Mouse (Mus musculus): ENCODE measurements at regions not wholly inside any gene's neighbourhood (a gene's known extent, or its start where the extent isn't known, plus 50 kb on each side); places are given as distances from the start of the nearest gene placed in this dataset.
A peak's percentile ranks its signal among the peaks of the same experiment; 100 is the strongest.

DNA sequence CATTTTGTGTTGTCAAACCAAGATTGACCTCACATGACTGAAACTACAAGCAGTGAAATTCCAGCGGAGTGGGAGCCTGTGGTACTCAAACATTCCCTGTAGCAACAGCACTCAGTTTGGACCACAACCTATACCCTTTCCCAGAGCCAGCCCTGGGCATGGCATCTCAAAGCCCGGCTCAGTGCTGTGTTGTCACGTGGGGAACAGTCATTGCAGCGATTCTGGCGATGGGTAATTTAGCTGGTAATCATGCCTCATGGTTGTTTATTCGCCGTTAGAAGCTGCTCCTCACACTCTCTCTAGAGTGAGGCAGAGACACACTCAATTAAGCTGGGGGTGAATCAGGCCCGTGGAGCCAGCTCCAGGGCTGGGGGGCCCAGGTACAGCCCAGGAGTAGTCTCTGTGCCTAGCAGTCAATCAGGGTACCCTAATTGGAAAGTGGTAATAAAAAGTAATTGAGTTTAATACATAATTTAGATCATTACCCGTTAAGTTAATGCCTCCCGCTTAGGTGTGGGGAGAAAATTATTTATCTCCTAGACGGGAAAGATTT, 85.5 kb upstream of the A530016L24Rik start:
- no peak overlapping the region for H3K27ac ChIP-seq (replicated peaks; ENCODE audit: low read depth, low read length)
- H3K36me3 ChIP-seq (ENCODE audit: control insufficient read depth, insufficient read depth, low read length), result no peaks in the 10 kb centered on the region
- WGBS, result 69% methylated on average over 11 of the region's 11 CpGs
- no peak overlapping the region for H3K4me2 ChIP-seq (ENCODE audit: low read depth, low read length)
- ATAC-seq (ENCODE audit: low read depth) (no peak), DNase-seq (ENCODE audit: low spot score) (no peak)
- no peaks in the 10 kb centered on the region for H3K9me3 ChIP-seq (ENCODE audit: control insufficient read depth, low read length)
- no peaks in the 10 kb centered on the region for H3K27me3 ChIP-seq (replicated peaks; ENCODE audit: control insufficient read depth, insufficient read depth, low read length)
- H3K9ac ChIP-seq (ENCODE audit: low read depth, low read length), result no peak overlapping the region
- no peak overlapping the region for H3K4me3 ChIP-seq (ENCODE audit: low read depth, low read length)
- H3K4me1 ChIP-seq (ENCODE audit: control insufficient read depth, insufficient read depth, low read length), result no peaks in the 10 kb centered on the region; the same call in 1 of the 2 replicates

DNA sequence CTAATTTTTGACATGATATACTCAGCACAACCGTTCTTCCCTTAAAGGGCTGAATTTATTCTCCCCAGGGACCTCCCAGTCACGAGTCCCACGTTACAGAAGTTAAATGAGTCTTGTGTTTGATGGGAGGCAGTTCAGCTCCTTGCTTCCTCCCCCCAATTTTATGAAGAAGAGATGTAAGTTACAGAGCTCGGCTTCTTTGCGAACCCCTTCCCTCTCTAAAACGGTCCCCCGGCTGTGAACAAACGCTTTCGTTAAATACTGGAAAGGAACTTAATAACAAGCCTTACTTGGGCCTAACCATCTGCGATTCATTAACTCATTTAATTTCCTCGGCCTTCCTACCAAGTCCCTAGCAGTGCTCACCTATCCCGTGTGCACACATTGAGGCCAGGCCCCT, 84.9 kb upstream of the A530016L24Rik start:
- Histone ChIP-seq H3K27ac (replicated peaks; ENCODE audit: low read depth, low read length) (no peak overlapping the region), H3K27me3 (replicated peaks; ENCODE audit: control insufficient read depth, insufficient read depth, low read length) (no peaks in the 10 kb centered on the region), H3K36me3 (ENCODE audit: control insufficient read depth, insufficient read depth, low read length) (no peaks in the 10 kb centered on the region), H3K9ac (ENCODE audit: low read depth, low read length) (no peak overlapping the region), H3K4me1 (ENCODE audit: control insufficient read depth, insufficient read depth, low read length) (no peaks in the 10 kb centered on the region; the same call in 1 of the 2 replicates), H3K4me2 (ENCODE audit: low read depth, low read length) (no peak overlapping the region), H3K4me3 (ENCODE audit: low read depth, low read length) (no peak overlapping the region), H3K9me3 (ENCODE audit: control insufficient read depth, low read length) (no peaks in the 10 kb centered on the region)
- ATAC-seq (ENCODE audit: low read depth) (no peak), DNase-seq (ENCODE audit: low spot score) (no peak)
- WGBS, result 38% methylated on average over 12 of the region's 12 CpGs

DNA sequence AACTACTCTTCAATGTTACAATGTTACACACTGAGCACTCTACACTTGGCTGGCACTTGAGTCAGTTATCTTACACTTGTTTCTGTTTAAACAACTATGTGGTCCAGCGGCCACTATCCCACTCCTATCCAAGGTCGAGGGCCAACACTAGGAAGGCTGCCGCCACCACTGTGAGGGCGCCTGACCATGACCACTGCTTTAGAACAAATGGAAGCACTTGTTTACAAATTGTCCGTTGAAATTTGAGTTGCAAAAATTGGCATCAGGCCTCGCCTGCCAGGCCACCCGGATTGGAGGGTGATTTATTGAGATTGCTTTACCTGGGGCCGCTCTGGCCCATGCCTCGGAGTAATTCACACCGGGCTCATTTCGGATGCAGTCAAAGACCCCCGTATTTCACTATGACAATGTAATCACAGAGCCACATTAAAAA, 83.5 kb upstream of the A530016L24Rik start:
- Histone ChIP-seq H3K9ac (ENCODE audit: low read depth, low read length) (no peak overlapping the region), H3K4me3 (ENCODE audit: low read depth, low read length) (no peak overlapping the region), H3K27me3 (replicated peaks; ENCODE audit: control insufficient read depth, insufficient read depth, low read length) (no peaks in the 10 kb centered on the region), H3K36me3 (ENCODE audit: control insufficient read depth, insufficient read depth, low read length) (no peaks in the 10 kb centered on the region), H3K9me3 (ENCODE audit: control insufficient read depth, low read length) (no peaks in the 10 kb centered on the region), H3K4me2 (ENCODE audit: low read depth, low read length) (no peak overlapping the region), H3K27ac (replicated peaks; ENCODE audit: low read depth, low read length) (no peak overlapping the region), H3K4me1 (ENCODE audit: control insufficient read depth, insufficient read depth, low read length) (no peaks in the 10 kb centered on the region; the same call in 1 of the 2 replicates)
- no peak for DNase-seq (ENCODE audit: low spot score)
- 73% methylated on average over 12 of the region's 12 CpGs for WGBS
- no peak for ATAC-seq (ENCODE audit: low read depth)

DNA sequence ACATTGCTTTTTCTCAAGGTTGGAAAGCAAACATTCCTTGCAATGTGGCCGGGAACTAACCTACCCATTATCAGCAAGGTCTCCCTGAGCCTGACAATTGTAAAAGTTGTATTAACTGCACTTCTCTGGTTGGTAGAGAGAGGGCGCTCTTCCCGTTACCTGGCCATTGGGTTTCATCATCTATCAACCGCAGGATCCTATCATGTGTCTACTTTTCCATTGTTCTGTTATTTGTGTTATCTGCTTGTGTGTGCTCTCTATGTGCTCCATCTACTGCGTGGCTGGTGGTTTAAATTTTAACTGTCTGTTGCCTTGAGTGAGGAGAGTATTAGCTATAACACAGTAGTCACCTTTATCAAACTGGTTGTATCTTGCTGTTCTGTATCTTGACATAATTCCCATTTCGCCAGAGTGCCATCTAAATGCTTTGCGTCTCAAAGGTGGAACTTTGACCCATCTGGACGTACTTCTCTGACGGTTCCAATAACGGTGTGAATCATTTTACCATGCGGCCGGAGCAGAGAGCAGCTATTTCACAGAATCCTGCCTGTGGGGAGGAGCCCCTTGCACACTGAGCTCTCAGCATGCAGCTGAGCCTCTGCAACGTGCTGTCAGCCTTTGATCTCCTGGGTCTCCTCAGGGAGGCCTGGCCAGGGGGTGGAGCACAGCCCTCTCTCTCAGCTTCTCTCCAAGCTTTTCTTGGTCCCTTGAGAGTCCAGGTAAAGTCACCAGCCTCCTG, 77.5 kb upstream of the A530016L24Rik start:
- ATAC-seq (ENCODE audit: low read depth), result peak; percentile 75; the same call in 1 of the 2 replicates
- 0 out of 2 replicates have a peak overlapping the region, but pooled peaks have one; percentile 10 for H3K4me2 ChIP-seq (ENCODE audit: low read depth, low read length)
- WGBS, result 11% methylated on average over 13 of the region's 13 CpGs

DNA sequence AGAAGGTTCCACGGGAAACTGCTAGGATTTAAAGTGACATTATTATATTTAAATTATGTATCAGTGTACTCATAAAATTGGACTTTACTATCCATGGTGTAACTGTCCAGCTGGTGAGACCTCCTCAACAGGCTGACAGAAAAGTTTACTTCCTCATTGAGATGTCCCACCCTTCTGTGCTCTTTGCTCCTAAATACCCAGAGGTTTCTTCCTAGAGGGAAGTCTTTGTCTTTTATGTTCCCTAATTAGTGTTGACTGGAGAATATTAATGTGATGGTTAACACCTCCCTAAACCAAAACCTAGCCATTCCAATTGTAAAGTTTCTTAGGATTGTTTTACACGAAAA, 76.9 kb upstream of the A530016L24Rik start:
- H3K4me2 ChIP-seq (ENCODE audit: low read depth, low read length), result no peak overlapping the region
- H3K4me1 ChIP-seq (ENCODE audit: control insufficient read depth, insufficient read depth, low read length), result peaks cover 3% of the 10 kb centered on the region; the same call in 1 of the 2 replicates
- WGBS, result 28% methylated on average over 2 of the region's 2 CpGs
- no peaks in the 10 kb centered on the region for H3K36me3 ChIP-seq (ENCODE audit: control insufficient read depth, insufficient read depth, low read length)
- H3K9me3 ChIP-seq (ENCODE audit: control insufficient read depth, low read length), result no peaks in the 10 kb centered on the region
- no peak overlapping the region for H3K4me3 ChIP-seq (ENCODE audit: low read depth, low read length)
- no peak overlapping the region for H3K27ac ChIP-seq (replicated peaks; ENCODE audit: low read depth, low read length)
- H3K9ac ChIP-seq (ENCODE audit: low read depth, low read length), result no peak overlapping the region
- DNase-seq (ENCODE audit: low spot score) (no peak), ATAC-seq (ENCODE audit: low read depth) (no peak)
- no peaks in the 10 kb centered on the region for H3K27me3 ChIP-seq (replicated peaks; ENCODE audit: control insufficient read depth, insufficient read depth, low read length)

More for the DNA sequence above, 77.5 kb upstream of the A530016L24Rik start:
- H3K9me3 ChIP-seq (ENCODE audit: control insufficient read depth, low read length), result no peaks in the 10 kb centered on the region
- H3K27ac ChIP-seq (replicated peaks; ENCODE audit: low read depth, low read length), result no peak overlapping the region
- DNase-seq (ENCODE audit: low spot score), result peak; percentile 34
- H3K36me3 ChIP-seq (ENCODE audit: control insufficient read depth, insufficient read depth, low read length), result no peaks in the 10 kb centered on the region
- H3K4me3 ChIP-seq (ENCODE audit: low read depth, low read length), result no peak overlapping the region
- H3K4me1 ChIP-seq (ENCODE audit: control insufficient read depth, insufficient read depth, low read length), result peaks cover 3% of the 10 kb centered on the region; the same call in 1 of the 2 replicates
- H3K9ac ChIP-seq (ENCODE audit: low read depth, low read length), result no peak overlapping the region
- H3K27me3 ChIP-seq (replicated peaks; ENCODE audit: control insufficient read depth, insufficient read depth, low read length), result no peaks in the 10 kb centered on the region

DNA sequence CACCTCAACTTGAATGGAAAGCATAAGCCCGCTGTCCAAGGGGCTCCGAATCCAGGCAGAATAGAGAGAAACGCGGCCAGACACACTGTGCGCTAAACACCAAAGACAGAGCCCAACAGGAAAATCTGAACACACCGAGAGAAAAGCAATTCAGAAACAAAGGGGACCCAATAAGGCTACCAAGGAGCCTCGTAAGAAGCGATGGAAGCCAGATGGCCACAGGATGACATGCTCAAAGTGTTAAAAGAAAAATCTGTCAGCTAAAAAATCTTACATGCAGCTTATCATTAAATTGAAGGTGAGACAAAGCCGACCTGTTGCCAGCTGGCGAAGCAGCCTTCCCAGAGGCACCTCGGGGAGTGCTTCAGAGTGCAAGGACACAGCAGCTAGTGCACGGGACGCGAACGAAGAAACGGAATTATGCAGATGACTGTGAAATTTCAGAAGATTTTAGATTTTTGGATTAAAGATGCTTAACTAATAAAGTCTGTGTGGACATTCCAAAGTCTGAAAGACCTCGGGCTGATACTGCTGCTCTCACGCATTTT, 73.2 kb upstream of the A530016L24Rik start:
- DNase-seq (ENCODE audit: low spot score) (no peak), ATAC-seq (ENCODE audit: low read depth) (no peak)
- Histone ChIP-seq H3K27ac (replicated peaks; ENCODE audit: low read depth, low read length) (no peak overlapping the region), H3K9ac (ENCODE audit: low read depth, low read length) (no peak overlapping the region), H3K27me3 (replicated peaks; ENCODE audit: control insufficient read depth, insufficient read depth, low read length) (no peaks in the 10 kb centered on the region), H3K4me1 (ENCODE audit: control insufficient read depth, insufficient read depth, low read length) (peaks cover 3% of the 10 kb centered on the region; the same call in 1 of the 2 replicates), H3K4me3 (ENCODE audit: low read depth, low read length) (no peak overlapping the region), H3K9me3 (ENCODE audit: control insufficient read depth, low read length) (no peaks in the 10 kb centered on the region), H3K4me2 (ENCODE audit: low read depth, low read length) (no peak overlapping the region), H3K36me3 (ENCODE audit: control insufficient read depth, insufficient read depth, low read length) (no peaks in the 10 kb centered on the region)
- 74% methylated on average over 18 of the region's 18 CpGs for WGBS

DNA sequence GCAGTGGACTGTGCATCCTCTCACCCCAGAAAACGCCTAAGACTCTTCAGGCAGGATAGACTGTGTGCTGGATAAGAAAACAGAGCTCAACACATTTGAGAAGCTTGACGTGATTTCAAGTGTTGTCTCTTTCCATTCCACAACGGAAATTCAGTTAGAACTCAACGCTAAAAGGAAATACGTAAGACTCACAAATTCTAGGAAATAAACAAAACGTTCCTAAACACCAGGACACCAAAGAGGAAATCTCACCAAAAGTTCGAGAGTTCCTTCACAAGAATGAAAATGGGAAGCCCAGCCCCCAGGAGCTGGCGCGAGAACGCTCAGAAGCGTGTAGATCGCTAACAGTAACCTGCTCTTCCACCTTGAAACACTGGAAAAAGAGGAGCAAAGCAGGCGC, 72.7 kb upstream of the A530016L24Rik start:
- WGBS, result 82% methylated on average over 13 of the region's 13 CpGs
- Histone ChIP-seq H3K36me3 (ENCODE audit: control insufficient read depth, insufficient read depth, low read length) (no peaks in the 10 kb centered on the region), H3K4me1 (ENCODE audit: control insufficient read depth, insufficient read depth, low read length) (no peaks in the 10 kb centered on the region), H3K27ac (replicated peaks; ENCODE audit: low read depth, low read length) (no peak overlapping the region), H3K9me3 (ENCODE audit: control insufficient read depth, low read length) (no peaks in the 10 kb centered on the region), H3K4me3 (ENCODE audit: low read depth, low read length) (no peak overlapping the region), H3K27me3 (replicated peaks; ENCODE audit: control insufficient read depth, insufficient read depth, low read length) (no peaks in the 10 kb centered on the region), H3K4me2 (ENCODE audit: low read depth, low read length) (no peak overlapping the region), H3K9ac (ENCODE audit: low read depth, low read length) (no peak overlapping the region)
- ATAC-seq (ENCODE audit: low read depth) (no peak), DNase-seq (ENCODE audit: low spot score) (no peak)

DNA sequence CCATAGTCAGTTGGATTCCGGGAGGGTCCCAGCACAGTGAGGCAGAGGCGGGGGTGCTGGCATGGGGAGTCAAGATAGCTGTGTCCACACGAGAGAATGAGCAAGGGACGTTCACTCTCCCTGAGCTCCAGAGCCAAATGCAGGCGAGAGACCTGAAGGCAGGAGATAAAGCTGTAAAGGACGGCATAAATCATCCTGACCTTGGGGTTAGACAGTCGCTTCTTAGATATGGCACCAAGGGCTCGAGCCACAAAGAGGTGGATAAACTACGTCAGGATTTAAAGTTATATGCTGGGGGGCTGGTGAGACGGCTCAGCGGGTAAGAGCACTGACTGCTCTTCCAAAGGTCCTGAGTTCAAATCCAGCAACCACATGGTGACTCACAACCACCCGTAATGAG, 70.6 kb upstream of the A530016L24Rik start:
- no peak overlapping the region for H3K27ac ChIP-seq (replicated peaks; ENCODE audit: low read depth, low read length)
- ATAC-seq (ENCODE audit: low read depth) (no peak), DNase-seq (ENCODE audit: low spot score) (no peak)
- no peak overlapping the region for H3K9ac ChIP-seq (ENCODE audit: low read depth, low read length)
- WGBS, result 89% methylated on average over 12 of the region's 12 CpGs
- no peaks in the 10 kb centered on the region for H3K4me1 ChIP-seq (ENCODE audit: control insufficient read depth, insufficient read depth, low read length)
- H3K9me3 ChIP-seq (ENCODE audit: control insufficient read depth, low read length), result no peaks in the 10 kb centered on the region
- no peaks in the 10 kb centered on the region for H3K27me3 ChIP-seq (replicated peaks; ENCODE audit: control insufficient read depth, insufficient read depth, low read length)
- H3K36me3 ChIP-seq (ENCODE audit: control insufficient read depth, insufficient read depth, low read length), result no peaks in the 10 kb centered on the region
- H3K4me3 ChIP-seq (ENCODE audit: low read depth, low read length), result no peak overlapping the region
- no peak overlapping the region for H3K4me2 ChIP-seq (ENCODE audit: low read depth, low read length)

Measured in embryonic facial prominence, embryonic 14.5 days (tissue).